Mouse (Mus musculus): ENCODE measurements at regions not wholly inside any gene's neighbourhood (a gene's known extent, or its start where the extent isn't known, plus 50 kb on each side); places are given as distances from the start of the nearest gene placed in this dataset.

DNA sequence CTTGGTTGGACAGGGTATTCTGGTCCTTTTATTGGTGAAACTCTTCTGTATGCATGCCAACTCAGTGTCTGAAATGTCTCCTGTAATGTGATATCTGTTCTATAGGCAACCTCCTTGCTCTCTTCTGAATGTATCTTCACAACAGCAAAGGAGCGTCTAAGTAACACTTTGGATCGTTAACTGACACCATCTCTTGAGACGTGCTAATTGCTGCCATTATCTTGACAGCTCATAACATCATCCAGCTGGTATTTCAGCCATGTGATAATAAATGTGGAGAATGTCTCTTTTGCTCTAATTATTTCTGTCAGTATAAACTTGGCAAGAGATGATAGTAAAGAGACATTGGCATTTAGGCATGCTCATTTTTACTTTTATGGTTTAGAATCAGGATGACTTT, 68.8 kb upstream of the Col8a1 start:
- no peaks in the 10 kb centered on the region for H3K27me3 ChIP-seq (ENCODE audit: control insufficient read depth, insufficient read depth, low read length)
- no peak overlapping the region for H3K27ac ChIP-seq (ENCODE audit: low read depth, low read length)
- peak; percentile 73; the same call in 1 of the 2 replicates for ATAC-seq (ENCODE audit: low read depth)
- H3K9me3 ChIP-seq (ENCODE audit: control insufficient read depth, low read length), result no peaks in the 10 kb centered on the region
- H3K4me3 ChIP-seq (ENCODE audit: low read depth, low read length), result no peak overlapping the region
- H3K4me2 ChIP-seq (ENCODE audit: low read depth, low read length), result no peak overlapping the region
- no peak overlapping the region for H3K9ac ChIP-seq (replicated peaks; ENCODE audit: low read depth, low read length)
- no peaks in the 10 kb centered on the region for H3K36me3 ChIP-seq (ENCODE audit: control insufficient read depth, insufficient read depth, low read length)
- WGBS, result 38% methylated on average over 3 of the region's 3 CpGs
- H3K4me1 ChIP-seq (ENCODE audit: control insufficient read depth, insufficient read depth, low read length), result no peaks in the 10 kb centered on the region

DNA sequence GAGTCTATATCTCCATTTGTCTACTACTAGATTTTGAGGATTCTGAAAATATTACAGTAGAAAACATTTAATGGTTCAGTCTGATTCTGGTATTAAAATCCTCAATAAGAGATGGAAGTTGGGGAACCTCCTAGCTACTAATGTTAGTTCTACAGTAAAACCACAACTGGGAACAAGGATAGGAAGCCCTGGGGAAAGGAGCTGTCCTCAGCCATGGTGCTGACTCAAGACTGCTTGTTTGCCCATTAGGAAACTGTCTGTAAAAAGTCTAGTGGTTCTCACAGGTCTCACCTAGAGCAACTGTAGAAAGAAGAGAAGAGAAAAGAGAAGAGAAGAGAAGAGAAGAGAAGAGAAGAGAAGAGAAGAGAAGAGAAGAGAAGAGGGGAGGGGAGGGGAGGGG, 90.9 kb upstream of the Col8a1 start:
- Histone ChIP-seq H3K9me3 (ENCODE audit: control insufficient read depth, low read length) (no peaks in the 10 kb centered on the region), H3K36me3 (ENCODE audit: control insufficient read depth, insufficient read depth, low read length) (no peaks in the 10 kb centered on the region), H3K4me2 (ENCODE audit: low read depth, low read length) (no peak overlapping the region), H3K27ac (ENCODE audit: low read depth, low read length) (no peak overlapping the region), H3K4me3 (ENCODE audit: low read depth, low read length) (no peak overlapping the region), H3K4me1 (ENCODE audit: control insufficient read depth, insufficient read depth, low read length) (no peaks in the 10 kb centered on the region), H3K9ac (replicated peaks; ENCODE audit: low read depth, low read length) (no peak overlapping the region), H3K27me3 (ENCODE audit: control insufficient read depth, insufficient read depth, low read length) (no peaks in the 10 kb centered on the region)
- ATAC-seq (ENCODE audit: low read depth), result no peak

DNA sequence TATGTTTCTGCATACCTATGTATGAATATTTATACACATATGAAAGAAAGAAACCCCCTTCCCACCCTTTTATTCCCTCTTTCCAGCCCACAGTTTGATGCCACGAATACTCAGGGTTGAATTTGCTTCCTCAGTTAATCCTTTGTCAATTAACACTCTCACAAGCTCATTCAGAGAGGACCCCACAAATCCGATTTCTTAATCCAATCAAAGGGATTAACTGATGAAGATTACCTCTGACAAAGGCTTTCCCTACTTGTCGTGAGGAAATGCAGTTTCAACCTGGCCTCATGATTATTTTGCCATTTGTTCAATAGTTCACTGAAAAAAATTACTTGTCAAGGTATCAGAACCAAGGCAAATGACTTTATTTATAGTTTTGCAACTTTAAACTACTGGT, 91.8 kb upstream of the Col8a1 start:
- H3K4me3 ChIP-seq (ENCODE audit: low read depth, low read length), result no peak overlapping the region
- H3K36me3 ChIP-seq (ENCODE audit: control insufficient read depth, insufficient read depth, low read length), result no peaks in the 10 kb centered on the region
- 66% methylated on average over 3 of the region's 3 CpGs for WGBS
- H3K4me2 ChIP-seq (ENCODE audit: low read depth, low read length), result no peak overlapping the region
- no peak overlapping the region for H3K9ac ChIP-seq (replicated peaks; ENCODE audit: low read depth, low read length)
- H3K27me3 ChIP-seq (ENCODE audit: control insufficient read depth, insufficient read depth, low read length), result no peaks in the 10 kb centered on the region
- H3K9me3 ChIP-seq (ENCODE audit: control insufficient read depth, low read length), result no peaks in the 10 kb centered on the region
- no peaks in the 10 kb centered on the region for H3K4me1 ChIP-seq (ENCODE audit: control insufficient read depth, insufficient read depth, low read length)
- ATAC-seq (ENCODE audit: low read depth), result no peak
- no peak overlapping the region for H3K27ac ChIP-seq (ENCODE audit: low read depth, low read length)

DNA sequence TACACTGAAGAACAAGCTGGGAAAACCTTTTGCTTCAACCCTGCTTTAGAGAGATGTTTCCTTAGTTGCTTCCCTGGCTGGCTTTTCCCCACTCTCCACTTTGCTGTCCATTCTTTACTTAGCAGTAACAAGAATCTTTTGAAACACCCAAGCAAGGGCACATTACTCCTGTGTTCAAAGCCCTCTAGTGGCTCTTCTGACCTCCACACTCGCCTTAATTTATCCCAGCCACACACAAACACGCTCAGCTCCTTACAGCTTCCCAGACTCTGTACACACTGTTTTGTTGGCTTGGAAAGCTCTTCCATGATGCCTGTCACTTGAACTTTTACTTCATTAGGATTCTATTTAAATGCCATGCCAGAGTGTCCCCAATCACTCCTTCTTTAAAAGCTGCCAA, 97.3 kb upstream of the Col8a1 start:
- no peak overlapping the region for H3K4me2 ChIP-seq (ENCODE audit: low read depth, low read length)

DNA sequence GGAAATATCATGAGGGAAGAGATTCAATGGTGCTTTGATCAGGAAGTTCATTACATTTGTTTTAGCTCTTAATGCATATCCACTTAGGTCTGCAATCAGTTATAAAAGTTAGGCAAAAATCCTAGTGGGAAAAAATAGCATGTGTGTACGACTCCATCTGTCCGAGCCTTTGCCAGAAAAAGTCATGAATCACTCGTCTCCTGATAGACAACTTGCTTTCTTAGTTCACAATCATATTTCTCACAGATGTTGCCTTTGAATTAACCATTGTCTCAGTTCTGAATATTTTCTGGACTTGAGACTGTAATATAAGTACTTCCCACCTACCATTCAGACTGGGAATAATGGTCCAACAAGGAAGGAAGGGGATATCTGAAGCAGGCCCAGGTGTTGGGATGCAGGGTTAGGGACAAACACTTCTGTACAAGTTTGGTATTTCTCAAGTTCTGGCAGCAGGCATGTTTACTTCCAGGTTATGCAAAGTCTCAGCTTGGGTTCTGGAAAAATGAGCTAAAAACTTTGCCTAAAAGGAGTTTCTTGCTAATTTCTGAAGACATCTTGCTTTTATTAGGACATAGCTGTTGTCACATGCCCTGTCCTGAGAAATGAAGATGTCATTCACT, 98.4 kb upstream of the Col8a1 start:
- no peak overlapping the region for H3K27ac ChIP-seq (ENCODE audit: low read depth, low read length)
- H3K4me3 ChIP-seq (ENCODE audit: low read depth, low read length), result no peak overlapping the region
- no peak overlapping the region for H3K4me2 ChIP-seq (ENCODE audit: low read depth, low read length)
- ATAC-seq (ENCODE audit: low read depth), result no peak
- H3K36me3 ChIP-seq (ENCODE audit: control insufficient read depth, insufficient read depth, low read length), result no peaks in the 10 kb centered on the region
- no peaks in the 10 kb centered on the region for H3K4me1 ChIP-seq (ENCODE audit: control insufficient read depth, insufficient read depth, low read length)
- no peaks in the 10 kb centered on the region for H3K9me3 ChIP-seq (ENCODE audit: control insufficient read depth, low read length)
- no peaks in the 10 kb centered on the region for H3K27me3 ChIP-seq (ENCODE audit: control insufficient read depth, insufficient read depth, low read length)
- H3K9ac ChIP-seq (replicated peaks; ENCODE audit: low read depth, low read length), result no peak overlapping the region
- 78% methylated on average over 3 of the region's 3 CpGs for WGBS

More for the DNA sequence above, 97.3 kb upstream of the Col8a1 start:
- ATAC-seq (ENCODE audit: low read depth), result no peak
- Histone ChIP-seq H3K4me1 (ENCODE audit: control insufficient read depth, insufficient read depth, low read length) (no peaks in the 10 kb centered on the region), H3K36me3 (ENCODE audit: control insufficient read depth, insufficient read depth, low read length) (no peaks in the 10 kb centered on the region), H3K27ac (ENCODE audit: low read depth, low read length) (no peak overlapping the region), H3K9me3 (ENCODE audit: control insufficient read depth, low read length) (no peaks in the 10 kb centered on the region), H3K9ac (replicated peaks; ENCODE audit: low read depth, low read length) (no peak overlapping the region), H3K27me3 (ENCODE audit: control insufficient read depth, insufficient read depth, low read length) (no peaks in the 10 kb centered on the region), H3K4me3 (ENCODE audit: low read depth, low read length) (no peak overlapping the region)
- 65% methylated on average over 2 of the region's 2 CpGs for WGBS

DNA sequence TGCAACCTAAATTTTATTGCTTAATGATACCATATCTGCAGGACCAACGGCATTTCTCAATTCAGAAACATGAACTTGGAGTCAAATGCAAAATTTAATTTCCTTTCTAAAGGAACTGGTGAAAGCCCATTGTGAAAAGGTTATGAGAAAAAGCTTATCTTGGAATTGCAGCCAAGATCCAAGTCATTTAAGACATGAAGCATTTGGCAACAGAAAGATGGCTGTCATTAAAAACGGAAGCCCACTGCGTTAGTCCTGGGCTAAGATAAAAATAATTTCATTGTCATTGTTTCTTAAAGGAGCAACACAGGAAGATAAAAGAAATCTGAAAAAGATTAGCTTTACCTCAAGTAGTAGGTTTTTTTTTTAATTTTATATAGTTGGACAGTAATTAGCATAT, 99.2 kb upstream of the Col8a1 start:
- H3K9me3 ChIP-seq (ENCODE audit: control insufficient read depth, low read length), result no peaks in the 10 kb centered on the region
- no peak for ATAC-seq (ENCODE audit: low read depth)
- H3K27me3 ChIP-seq (ENCODE audit: control insufficient read depth, insufficient read depth, low read length), result no peaks in the 10 kb centered on the region
- no peak overlapping the region for H3K4me3 ChIP-seq (ENCODE audit: low read depth, low read length)
- H3K4me1 ChIP-seq (ENCODE audit: control insufficient read depth, insufficient read depth, low read length), result no peaks in the 10 kb centered on the region
- H3K9ac ChIP-seq (replicated peaks; ENCODE audit: low read depth, low read length), result no peak overlapping the region
- no peak overlapping the region for H3K4me2 ChIP-seq (ENCODE audit: low read depth, low read length)
- WGBS, result 84% methylated on average over 3 of the region's 3 CpGs
- H3K36me3 ChIP-seq (ENCODE audit: control insufficient read depth, insufficient read depth, low read length), result no peaks in the 10 kb centered on the region
- no peak overlapping the region for H3K27ac ChIP-seq (ENCODE audit: low read depth, low read length)

DNA sequence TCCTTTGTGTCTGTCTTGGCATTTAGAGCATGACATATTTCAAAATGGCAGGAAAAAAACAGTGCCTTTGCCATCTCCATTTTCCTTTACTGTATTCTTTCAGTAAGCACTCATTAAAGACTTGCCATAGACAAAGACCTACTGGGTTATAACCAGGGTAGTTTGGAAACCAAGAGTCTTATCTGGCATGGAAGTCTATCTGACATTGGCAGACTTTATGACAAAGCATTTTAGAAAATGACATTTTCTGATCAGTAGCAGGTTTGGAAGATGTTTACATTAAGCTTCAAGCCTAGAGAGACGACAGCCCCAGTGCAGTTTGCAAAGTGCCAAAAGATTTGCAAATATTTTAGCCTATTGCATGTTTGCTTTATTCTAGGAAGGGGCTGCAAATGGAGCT, 102.5 kb upstream of the Col8a1 start:
- Histone ChIP-seq H3K4me3 (ENCODE audit: low read depth, low read length) (no peak overlapping the region), H3K27me3 (ENCODE audit: control insufficient read depth, insufficient read depth, low read length) (no peaks in the 10 kb centered on the region), H3K9me3 (ENCODE audit: control insufficient read depth, low read length) (no peaks in the 10 kb centered on the region), H3K9ac (replicated peaks; ENCODE audit: low read depth, low read length) (no peak overlapping the region), H3K27ac (ENCODE audit: low read depth, low read length) (no peak overlapping the region), H3K36me3 (ENCODE audit: control insufficient read depth, insufficient read depth, low read length) (no peaks in the 10 kb centered on the region), H3K4me1 (ENCODE audit: control insufficient read depth, insufficient read depth, low read length) (no peaks in the 10 kb centered on the region), H3K4me2 (ENCODE audit: low read depth, low read length) (no peak overlapping the region)
- no peak for ATAC-seq (ENCODE audit: low read depth)
- WGBS, result 67% methylated on average over 1 of the region's 1 CpGs

DNA sequence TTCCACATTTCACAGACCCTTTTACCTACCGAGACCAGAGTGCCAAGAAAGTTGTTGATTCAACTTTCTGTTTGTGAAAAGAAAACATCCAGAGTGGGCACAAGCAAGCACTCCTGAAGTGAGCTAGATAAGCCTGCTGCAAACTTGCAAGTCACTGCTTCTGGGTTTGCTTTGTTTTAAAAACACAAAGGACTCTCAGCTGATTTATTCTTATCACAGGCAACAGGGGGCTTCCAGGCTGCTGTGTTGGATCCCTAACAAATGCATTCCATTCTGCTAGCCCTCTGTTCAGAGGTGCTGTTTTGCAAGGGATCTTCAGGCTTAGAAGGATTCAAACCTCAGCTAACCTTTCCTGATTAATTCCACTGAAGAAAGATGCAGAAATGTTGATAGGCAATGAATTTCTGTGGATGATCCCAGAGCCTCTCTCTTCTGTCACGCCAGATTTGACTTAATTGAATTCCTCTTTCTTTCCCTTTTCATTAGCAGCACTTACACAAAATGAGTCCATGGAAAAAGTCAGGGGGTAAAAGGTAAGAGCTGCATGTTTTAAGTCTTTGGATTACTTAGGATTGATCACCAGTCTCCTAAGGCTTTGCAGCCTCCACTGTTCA, 103.7 kb upstream of the Col8a1 start:
- H3K36me3 ChIP-seq (ENCODE audit: control insufficient read depth, insufficient read depth, low read length), result no peaks in the 10 kb centered on the region
- no peak overlapping the region for H3K4me3 ChIP-seq (ENCODE audit: low read depth, low read length)
- H3K27me3 ChIP-seq (ENCODE audit: control insufficient read depth, insufficient read depth, low read length), result no peaks in the 10 kb centered on the region
- no peak overlapping the region; the same call in 1 of the 2 replicates for H3K27ac ChIP-seq (ENCODE audit: low read depth, low read length)
- no peak overlapping the region for H3K4me2 ChIP-seq (ENCODE audit: low read depth, low read length)
- ATAC-seq (ENCODE audit: low read depth), result no peak
- no peaks in the 10 kb centered on the region for H3K9me3 ChIP-seq (ENCODE audit: control insufficient read depth, low read length)
- H3K4me1 ChIP-seq (ENCODE audit: control insufficient read depth, insufficient read depth, low read length), result no peaks in the 10 kb centered on the region
- WGBS, result 13% methylated on average over 2 of the region's 2 CpGs
- no peak overlapping the region for H3K9ac ChIP-seq (replicated peaks; ENCODE audit: low read depth, low read length)

DNA sequence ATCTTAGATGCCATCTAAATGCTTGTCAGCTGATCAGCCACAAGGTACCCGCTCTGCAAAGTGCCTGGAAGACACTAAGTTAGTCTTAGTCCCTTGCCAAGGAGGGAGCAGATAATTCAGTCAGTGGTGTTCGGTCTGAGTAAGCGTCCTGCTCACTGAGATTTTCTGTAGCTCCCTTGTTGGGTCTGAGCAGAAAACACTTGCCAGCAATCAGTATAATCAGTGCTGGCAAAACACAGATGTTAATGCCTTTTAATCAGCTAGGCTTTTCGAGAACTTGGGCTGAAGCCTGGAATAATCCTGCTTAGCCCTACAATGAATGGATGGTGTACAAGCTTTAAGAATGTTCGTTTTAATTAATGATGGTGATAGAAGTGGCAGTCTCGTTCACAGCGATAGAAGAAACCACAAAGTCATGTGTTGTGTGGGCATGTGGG, 104.2 kb upstream of the Col8a1 start:
- Histone ChIP-seq H3K27me3 (ENCODE audit: control insufficient read depth, insufficient read depth, low read length) (no peaks in the 10 kb centered on the region), H3K4me2 (ENCODE audit: low read depth, low read length) (no peak overlapping the region), H3K9me3 (ENCODE audit: control insufficient read depth, low read length) (no peaks in the 10 kb centered on the region), H3K27ac (ENCODE audit: low read depth, low read length) (no peak overlapping the region; the same call in 1 of the 2 replicates), H3K4me1 (ENCODE audit: control insufficient read depth, insufficient read depth, low read length) (no peaks in the 10 kb centered on the region), H3K36me3 (ENCODE audit: control insufficient read depth, insufficient read depth, low read length) (no peaks in the 10 kb centered on the region), H3K9ac (replicated peaks; ENCODE audit: low read depth, low read length) (no peak overlapping the region), H3K4me3 (ENCODE audit: low read depth, low read length) (no peak overlapping the region)
- WGBS, result 25% methylated on average over 7 of the region's 7 CpGs
- ATAC-seq (ENCODE audit: low read depth), result peak; percentile 69
